Mouse (Mus musculus) splenic B cell, adult 2 months (primary cell): Measurements from ENCODE around the gene M6pr.

Source experiments
- DNase-seq: peaks from one replicate; pipeline ENCODE4 v3.0.0-alpha.2; 2011; ENCODE audit warnings: low read depth, low spot score
- H3K27me3 ChIP-seq: 2 replicates; pipeline ENCODE4 v1.6.1; 2012; ENCODE audit warnings: mild to moderate bottlenecking, low read length, moderate library complexity, mixed read lengths; ENCODE audit not compliant: control insufficient read depth, poor library complexity, insufficient read depth, severe bottlenecking
- H3K36me3 ChIP-seq: 2 replicates; pipeline ENCODE4 v1.6.1; 2012; ENCODE audit warnings: mild to moderate bottlenecking, low read length, moderate library complexity, mixed read lengths; ENCODE audit not compliant: control insufficient read depth, poor library complexity, insufficient read depth, severe bottlenecking

M6pr gene

DNA sequence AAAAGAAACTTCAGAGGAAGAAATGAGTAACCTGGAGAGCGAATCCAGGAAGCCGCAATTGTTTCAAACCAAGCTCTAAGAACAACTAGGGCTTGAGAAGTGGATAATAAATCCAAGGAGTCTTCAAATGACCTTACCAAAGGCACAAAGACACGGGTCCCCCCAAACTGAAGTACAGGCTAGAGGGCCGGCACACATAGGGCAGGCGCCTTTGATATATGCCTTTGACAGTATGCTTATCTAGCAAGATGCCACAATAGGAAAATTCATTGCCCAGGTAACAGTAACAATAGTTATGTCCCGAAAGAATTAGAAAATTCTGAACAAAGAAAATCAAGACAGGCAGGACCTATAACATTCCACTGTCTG, 400 bp upstream of the M6pr start:
- no peaks in the 10 kb centered on the region for H3K36me3 ChIP-seq
- no peaks in the 10 kb centered on the region for H3K27me3 ChIP-seq

DNA sequence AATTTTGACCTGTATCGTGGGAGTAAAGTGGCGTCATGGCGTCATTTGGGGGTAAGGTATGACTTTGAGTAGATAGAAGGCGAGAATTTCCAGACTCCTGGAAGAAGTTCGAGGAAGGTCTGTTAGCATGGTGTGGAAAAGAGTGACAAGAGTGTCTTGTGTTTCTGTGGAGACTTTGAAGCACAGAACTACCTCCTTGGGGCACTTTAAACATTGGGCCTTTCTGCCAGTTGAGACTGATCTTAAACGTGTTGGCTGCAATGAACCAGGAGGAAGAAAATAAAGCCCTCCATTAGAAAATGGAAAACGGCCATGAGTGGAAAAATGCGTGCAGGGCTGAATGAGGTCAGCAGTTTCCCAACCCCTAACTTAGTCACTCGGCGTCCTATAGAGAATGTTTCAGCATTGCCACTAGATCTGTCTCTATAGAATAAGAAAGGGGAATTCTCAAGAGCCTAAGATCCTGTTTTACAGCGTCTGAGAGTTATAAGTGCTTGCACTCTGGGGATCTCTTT, 983 bp downstream of the M6pr start:
- peak; percentile 51 for DNase-seq
- peaks cover 8% of the 10 kb centered on the region; the same call in 1 of the 2 replicates for H3K36me3 ChIP-seq
- H3K27me3 ChIP-seq: no peaks in the 10 kb centered on the region

More for the DNA sequence above, 400 bp upstream of the M6pr start:
- no peak for DNase-seq

DNA sequence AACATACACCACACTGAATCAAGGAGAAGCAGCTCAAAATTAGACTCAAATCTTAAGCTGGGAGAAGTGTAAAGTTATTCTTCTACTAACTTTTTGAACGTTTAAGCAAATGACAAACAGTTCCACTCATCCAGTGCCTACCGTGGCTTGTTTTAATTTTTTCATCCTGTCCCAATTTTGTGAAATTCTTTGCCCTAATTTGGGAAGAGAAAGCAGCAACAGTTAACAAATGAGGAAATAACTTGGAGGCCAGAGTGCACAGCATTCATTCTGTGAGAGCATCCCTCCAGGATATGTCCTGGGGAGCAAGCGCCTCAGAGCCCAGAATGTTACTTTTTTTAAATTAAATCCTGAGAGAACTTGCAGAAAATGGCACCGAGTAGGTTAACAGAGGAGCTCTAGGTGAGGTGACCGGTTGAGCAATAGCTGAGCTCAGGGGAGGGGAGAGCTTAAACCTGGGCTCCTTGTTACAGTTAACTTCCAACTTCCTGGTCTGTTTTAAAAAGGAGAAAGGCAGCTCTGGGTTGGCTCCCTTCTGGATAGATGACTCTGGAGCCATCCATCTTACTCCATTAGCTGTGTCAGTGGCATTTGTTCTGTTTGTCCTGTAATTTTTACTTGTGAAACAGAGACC, 1.8 kb downstream of the M6pr start:
- no peaks in the 10 kb centered on the region for H3K27me3 ChIP-seq

DNA sequence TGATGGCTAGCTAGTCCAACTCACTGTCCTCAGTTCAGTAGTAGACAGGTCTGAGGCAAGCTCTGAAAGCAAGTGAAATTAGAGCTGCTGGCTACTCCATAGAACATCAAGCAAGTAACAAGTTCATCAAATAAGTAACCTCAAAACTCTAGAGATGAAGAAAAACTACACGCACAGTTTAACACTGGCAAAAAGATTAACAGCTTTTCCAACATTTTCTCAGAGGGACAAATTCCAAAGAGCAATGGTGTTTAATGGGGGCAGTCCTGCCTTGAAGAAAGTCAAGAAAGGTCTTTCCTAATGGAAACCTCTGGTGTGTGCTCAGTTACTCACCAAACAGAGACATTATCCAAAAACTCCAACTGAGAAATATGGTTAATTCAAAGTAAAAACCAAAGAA, 10.2 kb downstream of the M6pr start:
- DNase-seq: no peak
- Histone ChIP-seq H3K27me3 (no peaks in the 10 kb centered on the region), H3K36me3 (peaks cover 18% of the 10 kb centered on the region)

More for the DNA sequence above, 1.8 kb downstream of the M6pr start:
- H3K36me3 ChIP-seq: peaks cover 8% of the 10 kb centered on the region; the same call in 1 of the 2 replicates
- no peak for DNase-seq

- Histone ChIP-seq H3K27me3 (no peaks in the 10 kb centered on the region), H3K36me3 (peaks cover 10% of the 10 kb centered on the region; the same call in 1 of the 2 replicates)
- DNase-seq: no peak
Observed at GRCm38 (mm10) chr6:122325361-122325975, 16.9 kb downstream of the M6pr start.

DNA sequence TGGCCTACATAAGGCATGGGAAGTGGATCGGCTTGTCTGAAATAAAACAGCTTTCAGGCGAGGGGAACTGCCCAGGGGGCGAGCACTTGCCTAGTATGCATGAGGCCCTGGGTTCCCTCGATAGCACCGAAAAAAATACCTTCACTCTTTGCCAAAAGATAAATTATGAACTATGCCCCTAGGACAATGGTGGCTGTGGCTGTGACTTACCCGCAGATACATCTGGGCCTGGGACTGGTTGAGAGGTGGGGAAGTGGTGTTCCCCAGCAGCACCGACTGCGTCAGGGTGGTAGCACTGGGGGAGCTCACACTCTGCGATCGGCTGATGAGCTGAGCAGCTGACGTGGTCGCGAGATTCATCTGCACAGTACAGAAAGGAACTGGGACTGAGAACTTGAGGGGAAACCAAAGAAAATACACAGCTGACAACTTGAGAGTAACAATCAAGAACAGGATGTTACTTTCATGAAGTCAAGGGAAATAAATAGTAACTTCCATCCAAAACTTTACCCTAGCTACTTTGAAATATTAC, 24.6 kb downstream of the M6pr start:
- DNase-seq: no peak
- H3K36me3 ChIP-seq: peaks cover 2% of the 10 kb centered on the region; the same call in 1 of the 2 replicates

GRCm38 (mm10) chr6:122334786-122335340, 26.3 kb downstream of the M6pr start:
- Histone ChIP-seq H3K27me3 (no peaks in the 10 kb centered on the region), H3K36me3 (peaks cover 2% of the 10 kb centered on the region; the same call in 1 of the 2 replicates)
- DNase-seq: no peak

More for the DNA sequence above, 24.6 kb downstream of the M6pr start:
- H3K27me3 ChIP-seq: no peaks in the 10 kb centered on the region

- no peaks in the 10 kb centered on the region for H3K27me3 ChIP-seq
- peaks cover 2% of the 10 kb centered on the region; the same call in 1 of the 2 replicates for H3K36me3 ChIP-seq
- no peak for DNase-seq
Observed at GRCm38 (mm10) chr6:122337546-122337945, 29.0 kb downstream of the M6pr start.

- peak; percentile 72 for DNase-seq
- Histone ChIP-seq H3K36me3 (peaks cover 2% of the 10 kb centered on the region; the same call in 1 of the 2 replicates), H3K27me3 (no peaks in the 10 kb centered on the region)
Observed at GRCm38 (mm10) chr6:122339047-122339647, 30.6 kb downstream of the M6pr start.

GRCm38 (mm10) chr6:122339648-122340341, 31.3 kb downstream of the M6pr start:
- Histone ChIP-seq H3K27me3 (no peaks in the 10 kb centered on the region), H3K36me3 (peaks cover 2% of the 10 kb centered on the region; the same call in 1 of the 2 replicates)
- peak; percentile 92 for DNase-seq

DNA sequence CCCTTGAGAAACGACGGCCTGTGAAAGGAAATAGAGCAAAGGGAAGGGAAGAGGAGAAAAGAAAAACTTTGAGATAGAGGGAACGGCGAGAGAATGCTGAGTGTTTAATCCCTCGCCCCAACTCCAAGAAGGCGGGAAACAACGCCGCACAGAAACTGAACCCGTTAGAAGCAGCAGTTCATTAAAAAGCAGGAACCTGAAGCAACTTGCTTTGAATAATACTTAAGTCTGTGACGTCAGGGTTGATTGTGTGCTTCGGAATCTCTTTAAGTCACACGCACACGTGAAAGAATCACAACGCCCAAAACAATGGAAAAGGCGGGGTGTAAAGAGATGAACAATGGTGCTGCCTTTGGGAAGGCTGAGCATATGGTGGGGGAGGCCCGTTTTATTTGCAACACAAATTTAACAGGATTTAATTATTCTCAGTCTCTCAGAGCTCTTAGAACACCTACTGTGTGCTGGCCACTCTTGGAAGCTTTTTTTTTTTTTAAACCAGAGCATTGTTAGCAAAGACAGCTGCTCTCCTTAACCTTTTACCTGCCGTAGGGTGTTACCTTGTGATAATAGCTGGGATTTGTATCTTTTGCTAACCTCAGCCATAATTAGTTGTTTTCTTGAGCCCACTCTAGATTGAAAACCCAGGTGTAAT, 32.0 kb downstream of the M6pr start, which contains the start of gene Phc1:
Gene Phc1 (minus strand): TSS at position 213 of the 652 bp plus-strand sequence.
- DNase-seq: peak; percentile 83
- Histone ChIP-seq H3K27me3 (no peaks in the 10 kb centered on the region), H3K36me3 (no peaks in the 10 kb centered on the region)

GRCm38 (mm10) chr6:122341038-122341810, 32.7 kb downstream of the M6pr start:
- Histone ChIP-seq H3K36me3 (no peaks in the 10 kb centered on the region), H3K27me3 (no peaks in the 10 kb centered on the region)
- no peak for DNase-seq

DNA sequence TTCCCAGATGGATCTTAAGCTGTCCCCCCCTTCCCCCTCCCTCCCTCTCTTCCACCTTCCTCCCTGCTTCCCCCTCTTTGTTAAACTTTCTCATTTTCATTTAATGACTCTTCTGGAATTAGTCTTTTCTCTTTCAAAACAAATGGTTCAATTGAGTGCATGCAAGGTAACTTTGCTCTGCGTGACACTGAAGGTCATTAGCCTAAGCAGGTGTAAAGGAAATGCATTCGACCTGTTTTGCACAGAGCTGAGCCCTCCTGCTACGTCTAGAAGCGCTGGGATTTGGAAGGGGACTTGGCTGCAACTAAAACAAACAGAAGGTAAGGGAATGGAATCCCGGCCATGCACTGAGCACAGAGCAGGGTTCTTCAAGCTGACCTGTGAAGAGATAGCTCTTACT, 33.6 kb downstream of the M6pr start:
- no peak for DNase-seq
- Histone ChIP-seq H3K36me3 (no peaks in the 10 kb centered on the region), H3K27me3 (no peaks in the 10 kb centered on the region)
